Mouse (Mus musculus) neural tube, embryonic 13.5 days (tissue): ENCODE results near the gene Btbd35f23. TPM values are rescaled to one million over a fixed set of nuclear protein-coding genes. Genes with fewer than 3 reads are reported as not detected.
"Not testable (repeated sequence)": the region's sequence is repeated elsewhere in the genome, so short reads cannot be mapped to it uniquely, and the experiment has no call there.

Experiments used
- ATAC-seq: fragments of 200-750 bp; cut with Nextera tagmentation; 2 replicates; pipeline ENCODE4 v1.8.0; 2017; ENCODE audit warnings: low read depth, mild to moderate bottlenecking, moderate TSS enrichment, moderate library complexity
- H3K27ac ChIP-seq: fragments of 300-500 bp; sonication (generic); replicated peaks from 2 replicates; pipeline ENCODE4 v1.5.1; 2015; ENCODE audit warnings: moderate library complexity, mild to moderate bottlenecking, inconsistent platforms
- H3K27me3 ChIP-seq: fragments of 300-500 bp; sonication (generic); 2 replicates; pipeline ENCODE4 v1.6.1; 2015; ENCODE audit warnings: mild to moderate bottlenecking, inconsistent platforms
- H3K36me3 ChIP-seq: fragments of 300-500 bp; sonication (generic); 2 replicates; pipeline ENCODE4 v1.6.1; 2015; ENCODE audit warnings: mild to moderate bottlenecking, inconsistent platforms
- H3K4me1 ChIP-seq: fragments of 300-500 bp; sonication (generic); replicated peaks from 2 replicates; pipeline ENCODE4 v1.6.1; 2015; ENCODE audit warnings: inconsistent platforms
- H3K4me2 ChIP-seq: fragments of 300-500 bp; sonication (generic); 2 replicates; pipeline ENCODE4 v1.6.1; 2015; ENCODE audit warnings: inconsistent platforms, mild to moderate bottlenecking, moderate library complexity
- H3K4me3 ChIP-seq: fragments of 300-500 bp; sonication (generic); 2 replicates; pipeline ENCODE4 v1.5.1; 2015; ENCODE audit warnings: mild to moderate bottlenecking, inconsistent platforms
- H3K9ac ChIP-seq: fragments of 300-500 bp; sonication (generic); 2 replicates; pipeline ENCODE4 v1.6.1; 2015; ENCODE audit warnings: moderate library complexity, mild to moderate bottlenecking, inconsistent platforms
- H3K9me3 ChIP-seq: fragments of 300-500 bp; sonication (generic); 2 replicates; pipeline ENCODE4 v1.6.1; 2016; ENCODE audit warnings: inconsistent platforms
- WGBS: fragments of 180-500 bp; shearing (Covaris S2); methylation state at CpG from one replicate; pipeline ENCODE4 v1.1.7; 2015; 5-methylcytosine and 5-hydroxymethylcytosine counted together
- polyA plus RNA-seq: library from polyadenylated mRNA; unstranded; fragments of >200 nt; fragmentation: Nextera tagmentation; extraction: Ambion mirVana; gene quantifications from 2 replicates; pipeline ENCODE4 v1.2.1, GENCODE M21; 2015

The Btbd35f23 gene
- not detected in 2 replicates for polyA plus RNA-seq

DNA sequence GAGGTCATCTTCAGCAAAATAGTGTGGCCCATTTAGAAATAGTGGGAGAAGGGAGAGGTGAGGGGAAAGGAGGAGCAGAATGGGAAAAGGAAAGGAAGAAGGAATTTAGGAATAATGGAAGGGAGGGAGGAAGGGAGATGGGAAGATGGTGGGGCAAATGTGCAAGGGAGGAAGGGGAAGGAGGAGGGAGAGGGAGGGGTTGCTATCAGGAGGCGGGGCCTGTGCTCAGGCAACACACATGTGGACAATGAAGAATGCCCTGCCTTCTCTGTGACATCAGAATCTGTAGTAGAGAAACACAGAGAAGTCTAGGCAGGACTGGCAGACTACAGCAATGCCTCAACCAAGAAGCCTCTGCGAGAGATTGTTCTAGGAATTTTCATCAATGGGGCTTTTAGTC lies at the start of gene Btbd35f23:
TSS of gene Btbd35f23 (plus strand) at position 301 of the 400 bp plus-strand sequence.
- not testable (repeated sequence) for H3K9ac ChIP-seq, ATAC-seq, H3K27ac ChIP-seq, H3K4me3 ChIP-seq, H3K9me3 ChIP-seq, H3K4me1 ChIP-seq, H3K27me3 ChIP-seq, H3K36me3 ChIP-seq, H3K4me2 ChIP-seq
- WGBS: 54% methylated on average over 2 of the region's 2 CpGs

Other genes with a start within 250 kb of the Btbd35f23 start
- not detected in 2 replicates for gene Btbd35f24, start 119.0 kb downstream of the Btbd35f23 start, polyA plus RNA-seq